Mouse (Mus musculus) Muller cell, postnatal 12 days (primary cell): ENCODE measurements at regions not wholly inside any gene's neighbourhood (a gene's known extent, or its start where the extent isn't known, plus 50 kb on each side); places are given as distances from the start of the nearest gene placed in this dataset.

Experiments
- DNase-seq: peaks from one replicate; pipeline ENCODE4 v3.0.0-alpha.2; 2015; ENCODE audit errors: inconsistent ontology term

DNA sequence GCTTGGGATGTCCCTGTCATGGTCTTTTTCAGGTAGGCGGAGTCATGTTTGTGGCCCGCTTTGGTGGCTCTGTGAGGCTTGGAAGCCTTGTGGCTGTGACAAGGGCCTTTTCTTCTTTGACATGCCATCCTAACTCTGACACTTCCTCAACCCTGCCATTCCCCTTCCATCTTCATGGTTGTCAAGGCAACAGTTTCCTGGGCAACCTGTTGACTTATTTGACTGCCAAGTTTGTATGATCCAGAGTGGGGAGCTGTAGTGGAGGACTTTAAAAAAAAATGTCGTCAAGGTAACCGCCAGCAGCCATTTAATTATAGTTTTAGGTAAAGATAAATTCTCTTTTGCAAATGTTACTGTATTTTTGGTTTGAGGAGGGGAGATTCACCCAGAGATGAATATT lies 56.8 kb upstream of the Kcng1 start:
- DNase-seq: no peak

DNA sequence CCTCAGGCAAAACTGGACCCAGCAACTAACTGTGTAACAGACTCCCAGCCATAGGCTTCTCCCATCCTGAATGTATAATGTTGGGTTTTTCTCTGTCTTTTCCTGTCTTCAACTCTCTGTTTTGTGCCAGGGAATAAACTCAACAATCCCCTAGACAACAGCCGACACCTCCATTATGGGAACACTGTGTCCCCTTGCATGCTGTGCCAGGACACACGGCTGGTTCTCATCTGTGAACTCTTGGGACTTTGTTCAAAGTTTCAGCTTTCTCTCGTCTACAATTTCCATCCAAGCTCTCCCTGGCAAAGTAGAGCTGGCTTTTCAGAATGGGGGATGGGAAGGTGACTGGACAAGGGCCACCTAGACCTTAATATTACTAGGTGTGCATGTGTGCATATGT lies 56.1 kb upstream of the Kcng1 start:
- no peak for DNase-seq

- no peak for DNase-seq
Measured at GRCm38 (mm10) chr2:168335739-168336385, 54.3 kb upstream of the Kcng1 start.

DNA sequence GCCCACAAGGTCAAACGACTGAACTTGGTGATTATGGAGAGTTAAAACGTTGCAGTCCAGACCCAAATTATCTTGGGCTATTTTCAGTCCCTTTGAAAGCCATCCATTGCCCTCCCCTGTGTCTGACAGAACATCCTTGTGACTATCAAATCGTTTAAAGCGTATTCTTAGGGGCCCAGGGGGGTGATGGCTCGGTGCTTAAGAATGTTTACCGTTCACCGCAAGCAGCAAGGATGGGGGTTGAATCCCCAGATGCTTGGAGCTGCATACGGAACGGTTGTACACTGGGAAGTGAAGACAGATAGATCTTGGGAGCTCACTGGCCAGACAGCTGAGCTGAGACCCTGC lies 52.7 kb upstream of the Kcng1 start:
- no peak for DNase-seq

GRCm38 (mm10) chr2:168333552-168334240 lies 52.2 kb upstream of the Kcng1 start:
- DNase-seq: peak; percentile 18

- DNase-seq: no peak
Measured at GRCm38 (mm10) chr2:168332972-168333371, 51.4 kb upstream of the Kcng1 start.
